Mouse (Mus musculus) brain, embryonic 14.5 days (tissue): ENCODE measurements around the gene Bcat1.

ENCODE experiments used
- CTCF ChIP-seq: fragments of 200-500 bp; IDR thresholded peaks from 2 replicates; pipeline ENCODE4 v1.5.1; 2012; ENCODE audit warnings: inconsistent platforms, mild to moderate bottlenecking, moderate library complexity, borderline replicate concordance; ENCODE audit not compliant: insufficient read depth, insufficient read length; ENCODE audit errors: extremely low read depth
- POLR2A ChIP-seq: fragments of 200-500 bp; IDR thresholded peaks from 2 replicates; pipeline ENCODE4 v1.6.1; 2012; ENCODE audit warnings: mild to moderate bottlenecking, inconsistent platforms, borderline replicate concordance; ENCODE audit not compliant: poor library complexity, insufficient read depth, insufficient read length, severe bottlenecking; ENCODE audit errors: extremely low read depth

GRCm38 (mm10) chr6:145012699-145013098, 63.3 kb downstream of the Bcat1 start:
- TF ChIP-seq CTCF (no peak), POLR2A (no peak)
